Mouse (Mus musculus): Measurements from ENCODE around the gene Fgd5. TPM values are rescaled to one million over a fixed set of nuclear protein-coding genes. Genes with fewer than 3 reads are reported as not detected.
"Not testable (repeated sequence)": the region's sequence is repeated elsewhere in the genome, so short reads cannot be mapped to it uniquely, and the experiment has no call there.

Gene Fgd5
- polyA plus RNA-seq, 1 experiment from 2014 or later, result 14.7 TPM

GRCm38 (mm10) chr6:92071121-92071839 is 92.6 kb downstream of the Fgd5 start:
- no peak overlapping the region for H3K27ac ChIP-seq (ENCODE audit: low read depth, low read length)
- no peak overlapping the region for H3K9ac ChIP-seq (ENCODE audit: low read depth, low read length)
- no peak overlapping the region for H3K4me2 ChIP-seq (ENCODE audit: low read length)
- WGBS, result 52% methylated on average over 15 of the region's 15 CpGs
- no peaks in the 10 kb centered on the region for H3K36me3 ChIP-seq (ENCODE audit: control insufficient read depth, insufficient read depth, low read length)
- no peak overlapping the region for H3K4me3 ChIP-seq (ENCODE audit: low read length)
- no peaks in the 10 kb centered on the region for H3K27me3 ChIP-seq (replicated peaks; ENCODE audit: control insufficient read depth, insufficient read depth, low read length)
- no peak for ATAC-seq
- H3K9me3 ChIP-seq (ENCODE audit: control insufficient read depth, low read length), result no peaks in the 10 kb centered on the region
- H3K4me1 ChIP-seq (ENCODE audit: control insufficient read depth, insufficient read depth, low read depth, low read length), result no peaks in the 10 kb centered on the region

- H3K27me3 ChIP-seq (replicated peaks; ENCODE audit: control insufficient read depth, insufficient read depth, low read length), result no peaks in the 10 kb centered on the region
- ATAC-seq, result no peak
- no peak overlapping the region for H3K4me2 ChIP-seq (ENCODE audit: low read length)
- no peak overlapping the region for H3K4me3 ChIP-seq (ENCODE audit: low read length)
- no peaks in the 10 kb centered on the region for H3K9me3 ChIP-seq (ENCODE audit: control insufficient read depth, low read length)
- H3K27ac ChIP-seq (ENCODE audit: low read depth, low read length), result no peak overlapping the region
- 92% methylated on average over 2 of the region's 2 CpGs for WGBS
- no peaks in the 10 kb centered on the region for H3K36me3 ChIP-seq (ENCODE audit: control insufficient read depth, insufficient read depth, low read length)
- no peaks in the 10 kb centered on the region for H3K4me1 ChIP-seq (ENCODE audit: control insufficient read depth, insufficient read depth, low read depth, low read length)
- no peak overlapping the region for H3K9ac ChIP-seq (ENCODE audit: low read depth, low read length)
Observed at GRCm38 (mm10) chr6:92080730-92081129, 102.1 kb downstream of the Fgd5 start.

- WGBS, result 86% methylated on average over 4 of the region's 4 CpGs
Observed at GRCm38 (mm10) chr6:92082756-92083155, 104.1 kb downstream of the Fgd5 start.

GRCm38 (mm10) chr6:92084932-92085331 is 106.3 kb downstream of the Fgd5 start:
- no peaks in the 10 kb centered on the region for H3K36me3 ChIP-seq (ENCODE audit: control insufficient read depth, insufficient read depth, low read length)
- H3K4me1 ChIP-seq (ENCODE audit: control insufficient read depth, insufficient read depth, low read depth, low read length), result peaks cover under 1% of the 10 kb centered on the region; the same call in 1 of the 2 replicates
- ATAC-seq, result no peak
- H3K9me3 ChIP-seq (ENCODE audit: control insufficient read depth, low read length), result no peaks in the 10 kb centered on the region
- H3K4me3 ChIP-seq (ENCODE audit: low read length), result no peak overlapping the region
- H3K27ac ChIP-seq (ENCODE audit: low read depth, low read length), result no peak overlapping the region
- no peak overlapping the region for H3K4me2 ChIP-seq (ENCODE audit: low read length)
- 89% methylated on average over 3 of the region's 3 CpGs for WGBS
- H3K9ac ChIP-seq (ENCODE audit: low read depth, low read length), result no peak overlapping the region
- no peaks in the 10 kb centered on the region for H3K27me3 ChIP-seq (replicated peaks; ENCODE audit: control insufficient read depth, insufficient read depth, low read length)

More at GRCm38 (mm10) chr6:92082756-92083155, 104.1 kb downstream of the Fgd5 start:
- Histone ChIP-seq H3K9ac (ENCODE audit: low read depth, low read length) (no peak overlapping the region), H3K4me3 (ENCODE audit: low read length) (no peak overlapping the region), H3K4me2 (ENCODE audit: low read length) (no peak overlapping the region), H3K27me3 (replicated peaks; ENCODE audit: control insufficient read depth, insufficient read depth, low read length) (no peaks in the 10 kb centered on the region), H3K36me3 (ENCODE audit: control insufficient read depth, insufficient read depth, low read length) (no peaks in the 10 kb centered on the region), H3K9me3 (ENCODE audit: control insufficient read depth, low read length) (no peaks in the 10 kb centered on the region), H3K27ac (ENCODE audit: low read depth, low read length) (no peak overlapping the region), H3K4me1 (ENCODE audit: control insufficient read depth, insufficient read depth, low read depth, low read length) (no peaks in the 10 kb centered on the region)
- ATAC-seq, result no peak

GRCm38 (mm10) chr6:92089141-92089540 is 110.5 kb downstream of the Fgd5 start:
- H3K4me2 ChIP-seq (ENCODE audit: low read length); H3K27me3 ChIP-seq (replicated peaks; ENCODE audit: control insufficient read depth, insufficient read depth, low read length); H3K36me3 ChIP-seq (ENCODE audit: control insufficient read depth, insufficient read depth, low read length); H3K27ac ChIP-seq (ENCODE audit: low read depth, low read length); H3K4me3 ChIP-seq (ENCODE audit: low read length); H3K9me3 ChIP-seq (ENCODE audit: control insufficient read depth, low read length); H3K9ac ChIP-seq (ENCODE audit: low read depth, low read length); ATAC-seq: not testable (repeated sequence)
- peaks cover 20% of the 10 kb centered on the region for H3K4me1 ChIP-seq (ENCODE audit: control insufficient read depth, insufficient read depth, low read depth, low read length)
- WGBS, result 88% methylated on average over 7 of the region's 7 CpGs

GRCm38 (mm10) chr6:92089982-92090381 is 111.3 kb downstream of the Fgd5 start:
- H3K27me3 ChIP-seq (replicated peaks; ENCODE audit: control insufficient read depth, insufficient read depth, low read length), result no peaks in the 10 kb centered on the region
- H3K9ac ChIP-seq (ENCODE audit: low read depth, low read length), result no peak overlapping the region
- H3K4me1 ChIP-seq (ENCODE audit: control insufficient read depth, insufficient read depth, low read depth, low read length), result peaks cover 25% of the 10 kb centered on the region
- no peaks in the 10 kb centered on the region for H3K36me3 ChIP-seq (ENCODE audit: control insufficient read depth, insufficient read depth, low read length)
- no peaks in the 10 kb centered on the region for H3K9me3 ChIP-seq (ENCODE audit: control insufficient read depth, low read length)
- ATAC-seq, result no peak
- H3K4me2 ChIP-seq (ENCODE audit: low read length), result no peak overlapping the region
- 97% methylated on average over 4 of the region's 4 CpGs for WGBS
- no peak overlapping the region for H3K4me3 ChIP-seq (ENCODE audit: low read length)
- no peak overlapping the region for H3K27ac ChIP-seq (ENCODE audit: low read depth, low read length)

GRCm38 (mm10) chr6:92090497-92090896 is 111.8 kb downstream of the Fgd5 start:
- Histone ChIP-seq H3K4me3 (ENCODE audit: low read length) (peak overlapping the region; percentile 98), H3K36me3 (ENCODE audit: control insufficient read depth, insufficient read depth, low read length) (no peaks in the 10 kb centered on the region), H3K4me1 (ENCODE audit: control insufficient read depth, insufficient read depth, low read depth, low read length) (peaks cover 28% of the 10 kb centered on the region), H3K9ac (ENCODE audit: low read depth, low read length) (peak overlapping the region; percentile 99), H3K4me2 (ENCODE audit: low read length) (peak overlapping the region; percentile 65), H3K27ac (ENCODE audit: low read depth, low read length) (peak overlapping the region; percentile 100), H3K9me3 (ENCODE audit: control insufficient read depth, low read length) (no peaks in the 10 kb centered on the region), H3K27me3 (replicated peaks; ENCODE audit: control insufficient read depth, insufficient read depth, low read length) (no peaks in the 10 kb centered on the region)
- WGBS, result 2% methylated on average over 4 of the region's 4 CpGs
- ATAC-seq, result no peak; the same call in 1 of the 2 replicates

GRCm38 (mm10) chr6:92091130-92091591 is 112.5 kb downstream of the Fgd5 start, which contains the start of gene Nr2c2:
Nr2c2 (plus strand) TSS chr6:92091390.
- Histone ChIP-seq H3K9me3 (ENCODE audit: control insufficient read depth, low read length) (no peaks in the 10 kb centered on the region), H3K27me3 (replicated peaks; ENCODE audit: control insufficient read depth, insufficient read depth, low read length) (no peaks in the 10 kb centered on the region), H3K27ac (ENCODE audit: low read depth, low read length) (peak within 1 kb of the TSS; percentile 100), H3K4me3 (ENCODE audit: low read length) (peak within 1 kb of the TSS; percentile 98), H3K4me1 (ENCODE audit: control insufficient read depth, insufficient read depth, low read depth, low read length) (peaks cover 28% of the 10 kb centered on the region), H3K36me3 (ENCODE audit: control insufficient read depth, insufficient read depth, low read length) (no peaks in the 10 kb centered on the region), H3K9ac (ENCODE audit: low read depth, low read length) (peak within 1 kb of the TSS; percentile 99), H3K4me2 (ENCODE audit: low read length) (peak within 1 kb of the TSS; percentile 74)
- WGBS, result under 1% methylated on average over 33 of the region's 58 CpGs
- peak; percentile 67 for ATAC-seq

- Histone ChIP-seq H3K4me1 (ENCODE audit: control insufficient read depth, insufficient read depth, low read depth, low read length) (peaks cover 28% of the 10 kb centered on the region), H3K36me3 (ENCODE audit: control insufficient read depth, insufficient read depth, low read length) (no peaks in the 10 kb centered on the region)
- ATAC-seq, result peak; percentile 98
Observed at GRCm38 (mm10) chr6:92091767-92092489, 113.2 kb downstream of the Fgd5 start.

More at GRCm38 (mm10) chr6:92091767-92092489, 113.2 kb downstream of the Fgd5 start:
- Histone ChIP-seq H3K4me3 (ENCODE audit: low read length) (peak overlapping the region; percentile 98), H3K4me2 (ENCODE audit: low read length) (peak overlapping the region; percentile 74), H3K27ac (ENCODE audit: low read depth, low read length) (peak overlapping the region; percentile 100), H3K9ac (ENCODE audit: low read depth, low read length) (peak overlapping the region; percentile 99), H3K27me3 (replicated peaks; ENCODE audit: control insufficient read depth, insufficient read depth, low read length) (no peaks in the 10 kb centered on the region), H3K9me3 (ENCODE audit: control insufficient read depth, low read length) (no peaks in the 10 kb centered on the region)
- WGBS, result under 1% methylated on average over 34 of the region's 81 CpGs
